Mouse (Mus musculus): ENCODE results near the gene Zfp646. TPM values are rescaled to one million over a fixed set of nuclear protein-coding genes. Genes with fewer than 3 reads are reported as not detected.

The Zfp646 gene
- polyA plus RNA-seq, 1 experiment, result 15.2 TPM

GRCm38 (mm10) chr7:127875627-127876001 lies 407 bp upstream of the Zfp646 start:
- no peaks in the 10 kb centered on the region for H3K27me3 ChIP-seq (ENCODE audit: control insufficient read depth, insufficient read depth, insufficient read length)
- H3K4me3 ChIP-seq (ENCODE audit: insufficient read depth, poor library complexity, severe bottlenecking), result peak overlapping the region; percentile 75
- no peak for TF ChIP-seq CTCF (IDR thresholded peaks at IDR 0.05; ENCODE audit: control insufficient read depth, insufficient read depth, insufficient read length)
- TF ChIP-seq FOSL1 (IDR thresholded peaks at IDR 0.05; ENCODE audit: insufficient read depth, low read length, poor library complexity, severe bottlenecking), result no peak
- no peak for TF ChIP-seq MYOD1 (IDR thresholded peaks at IDR 0.05; ENCODE audit: control insufficient read depth, insufficient read length, low read depth)
- no peak for TF ChIP-seq MYOG (IDR thresholded peaks at IDR 0.05; ENCODE audit: control insufficient read depth, extremely low read depth, insufficient read length)
- no peak for TF ChIP-seq MAX (IDR thresholded peaks at IDR 0.05)
- TF ChIP-seq USF1 (IDR thresholded peaks at IDR 0.05; ENCODE audit: low read depth), result no peak
- TF ChIP-seq CEBPB (IDR thresholded peaks at IDR 0.05; ENCODE audit: low read depth), result no peak
- peaks cover 64% of the 10 kb centered on the region for H3K79me3 ChIP-seq (ENCODE audit: low read depth)
- peaks cover 90% of the 10 kb centered on the region for H3K79me2 ChIP-seq (ENCODE audit: control insufficient read depth, insufficient read depth)
- peaks cover 34% of the 10 kb centered on the region for H3K36me3 ChIP-seq (ENCODE audit: control insufficient read depth, insufficient read depth)
- peak overlapping the region; percentile 73 for H3ac ChIP-seq (ENCODE audit: control insufficient read depth, insufficient read length, low read depth)

GRCm38 (mm10) chr7:127876467-127877348 lies 687 bp downstream of the Zfp646 start, which contains the start of gene Zfp668:
TSS of gene Zfp668 (minus strand) at chr7:127876828.
- Histone ChIP-seq H3K79me2 (ENCODE audit: control insufficient read depth, insufficient read depth) (peaks cover 91% of the 10 kb centered on the region), H3K79me3 (ENCODE audit: low read depth) (peaks cover 58% of the 10 kb centered on the region), H3ac (ENCODE audit: control insufficient read depth, insufficient read length, low read depth) (peak within 1 kb of the TSS; percentile 85), H3K36me3 (ENCODE audit: control insufficient read depth, insufficient read depth) (peaks cover 38% of the 10 kb centered on the region), H3K4me3 (ENCODE audit: insufficient read depth, poor library complexity, severe bottlenecking) (peak within 1 kb of the TSS; percentile 75), H3K27me3 (ENCODE audit: control insufficient read depth, insufficient read depth, insufficient read length) (no peaks in the 10 kb centered on the region)
- TF ChIP-seq CEBPB (IDR thresholded peaks at IDR 0.05; ENCODE audit: low read depth), result no peak
- no peak for TF ChIP-seq MYOG (IDR thresholded peaks at IDR 0.05; ENCODE audit: control insufficient read depth, extremely low read depth, insufficient read length)
- no peak for TF ChIP-seq USF1 (IDR thresholded peaks at IDR 0.05; ENCODE audit: low read depth)
- TF ChIP-seq MYOD1 (IDR thresholded peaks at IDR 0.05; ENCODE audit: control insufficient read depth, insufficient read length, low read depth), result no peak
- TF ChIP-seq FOSL1 (IDR thresholded peaks at IDR 0.05; ENCODE audit: insufficient read depth, low read length, poor library complexity, severe bottlenecking), result no peak
- no peak for TF ChIP-seq MAX (IDR thresholded peaks at IDR 0.05)
- no peak for TF ChIP-seq CTCF (IDR thresholded peaks at IDR 0.05; ENCODE audit: control insufficient read depth, insufficient read depth, insufficient read length)

- TF ChIP-seq CEBPB (IDR thresholded peaks at IDR 0.05; ENCODE audit: low read depth) (no peak), CTCF (IDR thresholded peaks at IDR 0.05; ENCODE audit: control insufficient read depth, insufficient read depth, insufficient read length) (no peak), MYOD1 (IDR thresholded peaks at IDR 0.05; ENCODE audit: control insufficient read depth, insufficient read length, low read depth) (no peak)
- H3K79me3 ChIP-seq (ENCODE audit: low read depth), result peaks cover 46% of the 10 kb centered on the region
- peaks cover 44% of the 10 kb centered on the region for H3K36me3 ChIP-seq (ENCODE audit: control insufficient read depth, insufficient read depth)
- H3K27me3 ChIP-seq (ENCODE audit: control insufficient read depth, insufficient read depth, insufficient read length), result no peaks in the 10 kb centered on the region
- H3ac ChIP-seq (ENCODE audit: control insufficient read depth, insufficient read length, low read depth), result no peak overlapping the region
- peaks cover 90% of the 10 kb centered on the region for H3K79me2 ChIP-seq (ENCODE audit: control insufficient read depth, insufficient read depth)
- H3K4me3 ChIP-seq (ENCODE audit: insufficient read depth, poor library complexity, severe bottlenecking), result no peak overlapping the region
Measured at GRCm38 (mm10) chr7:127879301-127879700, 3.3 kb downstream of the Zfp646 start.

- H3K27me3 ChIP-seq (ENCODE audit: control insufficient read depth, insufficient read depth, insufficient read length), result no peaks in the 10 kb centered on the region
- H3K79me3 ChIP-seq (ENCODE audit: low read depth), result peaks cover 35% of the 10 kb centered on the region
- TF ChIP-seq CEBPB (IDR thresholded peaks at IDR 0.05; ENCODE audit: low read depth), result no peak
- TF ChIP-seq MAX (IDR thresholded peaks at IDR 0.05), result no peak
- no peak for TF ChIP-seq MYOD1 (IDR thresholded peaks at IDR 0.05; ENCODE audit: control insufficient read depth, insufficient read length, low read depth)
- no peak for TF ChIP-seq USF1 (IDR thresholded peaks at IDR 0.05; ENCODE audit: low read depth)
- no peak for TF ChIP-seq CTCF (IDR thresholded peaks at IDR 0.05; ENCODE audit: control insufficient read depth, insufficient read depth, insufficient read length)
- TF ChIP-seq MYOG (IDR thresholded peaks at IDR 0.05; ENCODE audit: control insufficient read depth, extremely low read depth, insufficient read length), result no peak
- no peak for TF ChIP-seq FOSL1 (IDR thresholded peaks at IDR 0.05; ENCODE audit: insufficient read depth, low read length, poor library complexity, severe bottlenecking)
- H3K79me2 ChIP-seq (ENCODE audit: control insufficient read depth, insufficient read depth), result peaks cover 84% of the 10 kb centered on the region
- peaks cover 48% of the 10 kb centered on the region for H3K36me3 ChIP-seq (ENCODE audit: control insufficient read depth, insufficient read depth)
- no peak overlapping the region for H3K4me3 ChIP-seq (ENCODE audit: insufficient read depth, poor library complexity, severe bottlenecking)
- no peak overlapping the region for H3ac ChIP-seq (ENCODE audit: control insufficient read depth, insufficient read length, low read depth)
Measured at GRCm38 (mm10) chr7:127880431-127880830, 4.4 kb downstream of the Zfp646 start.

GRCm38 (mm10) chr7:127885951-127886350 lies 9.9 kb downstream of the Zfp646 start:
- peaks cover 50% of the 10 kb centered on the region for H3K79me2 ChIP-seq (ENCODE audit: control insufficient read depth, insufficient read depth)
- peaks cover 30% of the 10 kb centered on the region for H3K36me3 ChIP-seq (ENCODE audit: control insufficient read depth, insufficient read depth)
- no peak for TF ChIP-seq USF1 (IDR thresholded peaks at IDR 0.05; ENCODE audit: low read depth)

GRCm38 (mm10) chr7:127886551-127886950 lies 10.5 kb downstream of the Zfp646 start:
- TF ChIP-seq CTCF (IDR thresholded peaks at IDR 0.05; ENCODE audit: control insufficient read depth, insufficient read depth, insufficient read length) (no peak), USF1 (IDR thresholded peaks at IDR 0.05; ENCODE audit: low read depth) (no peak), FOSL1 (IDR thresholded peaks at IDR 0.05; ENCODE audit: insufficient read depth, low read length, poor library complexity, severe bottlenecking) (no peak), CEBPB (IDR thresholded peaks at IDR 0.05; ENCODE audit: low read depth) (no peak), MYOG (IDR thresholded peaks at IDR 0.05; ENCODE audit: control insufficient read depth, extremely low read depth, insufficient read length) (no peak), MYOD1 (IDR thresholded peaks at IDR 0.05; ENCODE audit: control insufficient read depth, insufficient read length, low read depth) (no peak), MAX (IDR thresholded peaks at IDR 0.05) (no peak)
- H3K79me3 ChIP-seq (ENCODE audit: low read depth), result peaks cover 6% of the 10 kb centered on the region
- peaks cover 25% of the 10 kb centered on the region for H3K36me3 ChIP-seq (ENCODE audit: control insufficient read depth, insufficient read depth)
- H3K79me2 ChIP-seq (ENCODE audit: control insufficient read depth, insufficient read depth), result peaks cover 44% of the 10 kb centered on the region
- no peaks in the 10 kb centered on the region for H3K27me3 ChIP-seq (ENCODE audit: control insufficient read depth, insufficient read depth, insufficient read length)
- no peak overlapping the region for H3K4me3 ChIP-seq (ENCODE audit: insufficient read depth, poor library complexity, severe bottlenecking)
- H3ac ChIP-seq (ENCODE audit: control insufficient read depth, insufficient read length, low read depth), result no peak overlapping the region

More at GRCm38 (mm10) chr7:127885951-127886350, 9.9 kb downstream of the Zfp646 start:
- Histone ChIP-seq H3K27me3 (ENCODE audit: control insufficient read depth, insufficient read depth, insufficient read length) (no peaks in the 10 kb centered on the region), H3K79me3 (ENCODE audit: low read depth) (peaks cover 6% of the 10 kb centered on the region), H3ac (ENCODE audit: control insufficient read depth, insufficient read length, low read depth) (no peak overlapping the region), H3K4me3 (ENCODE audit: insufficient read depth, poor library complexity, severe bottlenecking) (no peak overlapping the region)
